Mouse (Mus musculus) adrenal gland, adult 18-20 months (tissue): ENCODE results near the gene Slc25a21. TPM values are rescaled to one million over a fixed set of nuclear protein-coding genes. Genes with fewer than 3 reads are reported as not detected.

ENCODE experiments used
- DNase-seq, 2 experiments: peaks; one replicate each; pipeline ENCODE4 v3.0.0; 2021 to 2022; ENCODE audit warnings: low spot score in 2 of 2
- total RNA-seq, 2 experiments: library from RNA; stranded (reverse); gene quantifications; 1 replicate in 1 of 2; 2 replicates in 1 of 2; pipeline ENCODE4 v1.2.3; 2021

The Slc25a21 gene
- total RNA-seq, 2 experiments from 2014 or later, result 0.64 to 0.66 TPM

GRCm38 (mm10) chr12:57185475-57185874 is 11.8 kb downstream of the Slc25a21 start:
- DNase-seq, result no peak

DNA sequence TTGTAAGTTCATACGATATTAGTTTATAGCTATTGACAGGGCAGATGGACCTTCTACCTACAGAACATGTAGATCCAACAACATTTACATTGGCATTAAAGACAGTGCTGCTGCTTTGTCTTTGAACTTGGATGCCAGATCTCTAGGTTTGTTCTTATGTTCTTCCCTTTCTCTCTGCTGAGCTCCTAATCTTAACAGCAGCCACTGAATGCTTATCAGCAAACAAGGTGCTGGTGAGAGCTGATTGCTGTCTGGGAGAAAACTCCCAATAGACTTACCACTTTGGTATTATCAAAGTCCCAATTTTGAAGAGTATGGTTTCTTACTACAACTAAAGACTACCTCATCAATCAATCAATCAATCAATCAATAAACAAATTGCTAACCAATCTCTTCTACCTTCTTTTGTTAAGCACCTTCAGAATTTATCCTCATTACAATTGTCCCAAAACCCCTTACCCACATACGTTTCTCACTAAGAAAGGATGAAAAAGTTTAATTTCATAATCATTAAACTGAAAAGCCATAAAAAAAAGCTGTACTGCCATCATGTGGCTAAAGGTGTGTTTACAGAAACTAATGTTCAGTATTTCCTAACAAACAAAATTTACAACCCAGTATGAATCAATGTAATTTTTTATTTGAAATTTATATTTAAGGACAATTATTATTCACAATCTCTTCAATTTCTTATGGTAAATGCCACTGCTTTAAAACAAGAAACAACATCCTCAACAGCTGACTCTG is 12.7 kb downstream of the Slc25a21 start:
- DNase-seq, result no peak

DNA sequence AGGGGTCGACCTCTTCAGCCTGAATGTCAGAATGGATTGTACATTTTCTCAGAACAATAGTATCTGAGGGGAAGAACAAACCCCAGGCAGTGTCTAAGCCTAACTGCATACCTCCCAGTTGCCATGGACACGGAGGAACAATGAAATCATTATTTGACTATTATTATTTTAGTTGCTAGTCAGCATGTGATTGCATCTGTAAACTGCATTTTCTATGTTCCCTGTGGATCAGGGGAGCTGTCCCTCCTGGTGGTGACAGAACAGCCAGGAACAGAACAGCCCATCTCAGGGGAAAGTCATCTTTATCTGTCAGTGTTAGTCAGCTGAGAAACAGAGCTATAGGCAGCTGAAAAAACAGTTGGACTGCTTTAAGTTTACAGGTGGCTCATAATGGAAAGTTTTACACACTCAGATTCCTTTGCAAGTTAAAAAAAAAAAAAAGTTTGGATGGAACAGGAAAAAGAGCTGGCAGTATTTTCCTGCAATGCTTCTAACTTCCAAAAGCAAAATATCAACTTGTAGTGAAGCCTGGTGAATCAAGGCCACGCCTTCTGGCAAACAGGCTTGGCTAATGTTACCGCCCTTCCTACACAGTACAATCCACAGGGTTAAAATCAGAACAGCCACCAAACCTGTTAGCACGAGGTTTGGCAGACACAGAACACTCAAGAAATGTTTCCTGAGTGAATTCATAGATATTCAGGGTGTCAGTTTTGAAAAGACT is 17.6 kb downstream of the Slc25a21 start:
- DNase-seq, result no peak

- no peak for DNase-seq
Observed at GRCm38 (mm10) chr12:57178818-57179217, 18.5 kb downstream of the Slc25a21 start.

DNA sequence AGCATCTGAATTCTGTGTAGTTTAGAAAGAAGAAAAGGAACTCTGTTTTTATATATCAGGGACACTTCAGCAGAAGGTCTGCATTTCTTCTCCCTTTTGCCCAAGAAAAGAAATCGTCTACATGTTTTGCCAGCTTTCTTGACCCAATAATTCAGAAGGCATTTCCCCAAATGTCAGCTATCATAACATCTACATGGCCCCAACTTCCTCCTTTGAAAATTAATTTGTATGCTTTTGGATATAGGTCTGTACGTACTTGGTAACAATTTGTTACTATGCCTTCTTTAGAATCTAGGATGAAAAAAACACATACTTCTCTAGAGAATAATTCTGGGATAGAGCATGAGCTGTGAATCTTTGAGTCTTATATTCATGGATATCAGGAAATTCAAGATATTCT is 34.0 kb downstream of the Slc25a21 start:
- DNase-seq, result no peak

- DNase-seq, result no peak
Observed at GRCm38 (mm10) chr12:57162840-57163239, 34.4 kb downstream of the Slc25a21 start.

DNA sequence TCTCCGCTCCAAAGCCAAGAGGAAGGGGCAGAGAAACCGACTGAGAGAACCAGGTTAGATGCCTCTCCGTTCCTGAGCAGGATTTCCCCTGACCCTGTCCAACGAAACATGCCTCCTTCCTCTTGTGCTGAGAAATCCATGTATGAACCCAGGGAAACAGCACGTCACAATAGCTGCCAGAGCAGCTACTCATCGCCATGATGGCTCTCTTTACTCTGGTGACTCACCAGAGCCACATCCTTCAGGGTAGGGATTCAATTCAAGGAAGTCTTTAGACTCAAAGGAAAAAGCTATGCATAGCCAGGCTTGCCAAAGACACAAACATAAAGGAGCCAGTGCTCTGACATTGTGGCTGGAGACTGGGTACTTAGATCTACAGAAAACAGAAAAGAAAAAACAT is 37.4 kb downstream of the Slc25a21 start:
- DNase-seq, result no peak

DNA sequence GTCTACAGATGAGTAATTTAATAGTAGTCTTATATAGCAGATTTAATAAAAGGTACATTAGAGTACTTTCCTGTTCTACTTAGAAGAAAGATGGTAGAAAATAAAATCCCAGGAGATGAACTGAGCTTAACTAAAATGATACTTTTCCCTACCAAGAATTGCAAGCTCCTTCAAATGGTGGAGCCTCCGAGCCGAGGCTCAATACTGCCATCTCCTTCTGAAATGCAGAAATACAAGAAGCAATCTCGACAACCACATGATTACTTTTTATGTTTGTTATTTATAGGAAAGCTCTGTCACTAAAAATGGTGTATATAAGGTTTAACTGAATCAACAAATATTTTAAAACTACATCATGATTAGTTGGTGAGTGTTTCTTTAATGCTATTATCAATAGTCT is 39.0 kb downstream of the Slc25a21 start:
- DNase-seq, result no peak

GRCm38 (mm10) chr12:57138937-57139336 is 58.3 kb downstream of the Slc25a21 start:
- no peak for DNase-seq

DNA sequence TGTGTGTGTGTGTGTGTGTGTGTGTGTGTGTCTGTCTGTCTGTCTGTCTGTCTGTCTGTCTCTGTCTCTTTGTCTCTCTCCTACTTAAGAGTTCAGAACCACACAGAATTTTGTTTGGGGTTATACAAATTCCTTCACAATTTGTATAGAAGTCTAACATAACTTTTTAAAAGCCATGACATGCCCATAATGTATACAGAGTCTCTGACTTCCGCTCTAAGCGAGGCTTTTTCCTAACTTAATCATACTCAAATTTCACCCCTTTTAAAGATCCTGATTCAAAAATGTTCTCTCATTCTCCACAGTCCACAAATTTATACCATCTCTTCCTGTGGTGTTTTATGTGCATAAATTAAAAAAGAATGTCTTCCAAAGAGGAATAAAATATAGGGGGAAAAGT is 59.5 kb downstream of the Slc25a21 start:
- DNase-seq, result no peak

DNA sequence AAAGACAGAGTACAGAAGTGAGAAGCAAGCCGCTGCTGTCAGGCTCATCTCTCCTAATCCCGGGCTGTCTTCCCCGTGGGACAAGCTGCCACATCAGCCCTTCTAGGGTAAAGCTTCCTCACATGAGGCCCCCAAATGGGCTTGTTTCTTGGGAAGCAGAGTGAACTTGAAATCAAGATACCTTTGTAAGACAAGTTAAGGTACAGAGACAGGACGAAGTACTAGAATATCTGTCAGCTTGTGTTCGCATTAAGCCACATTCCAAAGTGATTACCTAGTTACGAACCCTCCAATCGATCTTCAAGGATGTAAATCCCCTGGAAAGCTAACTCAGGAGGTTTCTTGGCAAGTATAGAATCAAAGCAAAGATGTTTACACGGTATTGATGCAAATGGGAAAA is 78.7 kb downstream of the Slc25a21 start:
- no peak for DNase-seq

GRCm38 (mm10) chr12:57115516-57115915 is 81.8 kb downstream of the Slc25a21 start:
- DNase-seq, result no peak

- no peak for DNase-seq
Observed at GRCm38 (mm10) chr12:57109363-57109762, 87.9 kb downstream of the Slc25a21 start.

GRCm38 (mm10) chr12:57102322-57102721 is 95.0 kb downstream of the Slc25a21 start:
- no peak for DNase-seq

DNA sequence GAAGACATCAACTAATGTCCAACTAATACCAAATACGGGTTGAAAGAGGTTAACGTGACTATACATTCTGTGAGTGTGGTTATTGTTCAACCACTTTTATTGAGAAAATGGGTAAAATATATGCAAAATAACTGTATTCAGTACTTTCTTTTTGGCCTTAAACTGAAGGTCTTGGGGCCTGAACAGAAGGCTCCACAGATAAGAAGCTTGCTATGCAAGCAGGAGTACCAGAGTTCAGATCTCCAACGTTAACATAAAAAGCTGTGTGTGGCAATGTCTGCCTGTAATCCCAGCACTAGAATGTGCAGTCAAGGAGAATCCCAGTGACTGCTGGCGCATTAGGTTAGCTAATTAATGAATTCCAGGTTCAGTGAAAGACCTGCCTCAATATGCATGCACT is 96.7 kb downstream of the Slc25a21 start:
- no peak for DNase-seq

DNA sequence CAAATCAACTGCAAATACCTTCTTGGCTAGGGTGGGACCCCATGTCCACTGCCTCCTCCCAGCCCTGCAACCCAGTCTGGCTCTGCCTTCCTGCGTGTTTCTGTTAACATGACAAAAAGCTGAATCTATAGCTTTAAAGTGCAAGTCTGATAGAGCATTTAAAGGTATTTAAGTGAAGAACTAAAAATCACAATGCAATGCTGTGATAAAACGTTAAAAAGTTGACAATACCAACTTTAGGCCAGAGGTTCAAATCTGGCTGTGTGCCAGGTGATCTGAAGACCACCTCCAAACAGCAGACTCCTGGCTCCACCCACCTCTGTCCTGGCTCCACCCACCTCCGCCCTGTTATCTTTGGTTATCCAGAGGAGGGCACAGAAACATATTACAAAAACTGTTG is 98.2 kb downstream of the Slc25a21 start:
- no peak for DNase-seq

- DNase-seq, result no peak
Observed at GRCm38 (mm10) chr12:57098371-57098770, 98.9 kb downstream of the Slc25a21 start.

DNA sequence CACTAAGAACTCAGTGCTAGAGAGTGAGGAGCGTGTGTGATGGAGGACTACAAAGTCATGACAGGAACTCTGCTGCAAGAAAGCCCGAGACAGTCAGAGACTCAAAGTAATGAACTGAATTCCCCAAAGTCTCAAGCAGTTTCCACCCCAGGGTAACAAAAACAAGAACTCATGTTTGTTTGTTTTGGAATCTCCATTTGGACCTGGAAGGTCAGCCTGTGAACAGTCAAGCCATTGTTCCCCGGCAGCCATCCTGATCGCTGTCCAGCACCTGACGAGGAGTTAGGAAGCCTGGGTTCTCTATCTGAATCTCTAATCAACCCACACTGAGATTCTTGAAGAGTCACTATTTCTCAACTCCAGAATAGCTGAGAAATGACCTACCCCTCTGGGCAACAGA is 104.2 kb downstream of the Slc25a21 start:
- no peak for DNase-seq

- no peak for DNase-seq
Observed at GRCm38 (mm10) chr12:57084519-57084918, 112.8 kb downstream of the Slc25a21 start.

GRCm38 (mm10) chr12:57083533-57083932 is 113.7 kb downstream of the Slc25a21 start:
- no peak for DNase-seq

DNA sequence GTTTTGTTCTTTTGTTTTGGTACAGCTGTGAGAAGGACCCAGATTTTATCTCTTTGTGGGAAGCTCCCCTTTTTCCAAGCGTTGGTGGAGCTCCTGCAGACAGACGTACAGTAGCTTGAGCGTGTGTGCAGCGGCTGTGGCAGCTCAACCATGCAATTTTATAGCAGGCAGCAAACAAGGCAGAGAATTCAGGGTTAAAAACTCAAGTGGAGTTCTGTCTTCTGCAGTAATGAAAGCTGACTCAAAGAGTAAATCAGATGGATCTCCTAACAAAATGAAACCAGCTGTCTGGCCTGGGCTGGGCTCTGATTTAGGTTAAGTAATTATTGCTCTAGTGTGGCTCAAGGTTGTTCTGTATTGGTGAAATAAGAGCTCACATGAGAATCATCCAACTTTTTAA is 120.7 kb downstream of the Slc25a21 start:
- DNase-seq, result no peak

DNA sequence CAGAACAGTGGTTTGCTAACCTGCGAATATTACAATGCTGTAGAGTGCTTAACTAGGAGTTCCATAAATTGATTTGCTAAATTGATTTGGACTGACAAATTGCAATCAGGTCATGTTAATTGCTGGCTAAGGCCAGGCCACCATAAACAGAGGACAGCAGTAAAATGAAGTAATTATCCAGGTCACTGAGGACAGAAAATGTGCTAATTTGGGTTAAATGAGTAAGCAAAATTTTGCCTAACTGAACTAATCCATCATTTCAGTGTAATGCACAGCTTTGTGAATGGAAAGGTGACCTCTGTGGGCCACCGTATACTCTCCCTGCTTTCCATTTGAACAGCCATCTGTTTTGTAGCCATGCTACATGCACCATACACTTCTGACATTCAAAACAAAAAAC is 124.7 kb downstream of the Slc25a21 start:
- no peak for DNase-seq

DNA sequence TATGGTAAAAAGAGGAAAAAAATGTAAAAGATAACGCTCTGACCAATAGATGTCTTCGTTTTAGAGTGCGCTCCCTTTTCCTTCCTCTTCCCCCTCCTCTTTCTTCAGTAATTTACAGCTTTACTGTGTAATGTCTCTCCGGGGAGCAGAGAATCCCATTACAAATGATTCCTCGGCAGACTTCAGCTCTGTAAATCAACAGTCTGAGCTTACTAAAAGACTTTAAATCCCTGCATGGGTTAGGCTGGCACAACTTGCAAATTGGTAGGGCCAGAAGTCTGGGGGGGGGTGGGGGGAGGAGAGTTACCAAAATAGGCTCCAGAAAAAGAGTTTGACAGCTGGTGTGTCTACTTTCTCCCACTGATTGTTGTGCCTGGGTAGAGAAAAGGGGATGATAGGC is 128.7 kb downstream of the Slc25a21 start:
- no peak for DNase-seq
